ENCODE assay signal across 37 mouse cellular contexts in the genomic region with DNA sequence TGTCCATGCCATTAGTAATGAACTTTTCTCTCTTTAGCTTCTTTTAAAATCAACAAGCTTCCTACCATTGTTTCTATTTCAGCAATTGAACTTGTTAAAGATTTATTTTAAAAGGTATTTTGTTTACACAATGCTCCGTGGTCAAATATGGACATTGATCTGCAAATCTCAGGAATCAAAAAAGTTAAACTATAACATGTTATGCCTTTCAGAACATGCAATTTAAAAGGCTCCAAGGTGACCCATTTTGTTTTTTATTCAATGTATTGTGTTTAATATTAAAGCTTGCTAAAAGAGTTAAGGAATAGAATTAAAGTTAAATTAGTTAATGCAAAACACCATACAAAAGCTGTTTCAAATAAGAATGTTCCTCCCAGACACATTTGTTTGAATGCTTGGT. TPM values are rescaled to one million over a fixed set of nuclear protein-coding genes. Genes with fewer than 3 reads are reported as not detected.
"Had no signal": no experiment of that assay in that cellular context is flagged by ENCODE, and none has a peak within 500 bp of the region (broad histone marks: within the 10 kb centered on the region; RNA-seq: fewer than 3 reads in every experiment).

No protein-coding gene starts in this region.

RNA-seq across cellular contexts. Expression of a gene that starts 0.7 kb away (rescaled TPM):
- total RNA-seq: left cerebral cortex, adult 2 months; left cerebral cortex, adult 8-10 months; left cerebral cortex, postnatal 10 days; left cerebral cortex, postnatal 14 days; left cerebral cortex, postnatal 25 days; left cerebral cortex, postnatal 36 days; left cerebral cortex, postnatal 4 days; megakaryocyte progenitor cell, adult 5-6 weeks; megakaryocyte, adult 5-6 weeks; megakaryocyte-erythroid progenitor cell, adult 5-6 weeks; midbrain, postnatal 0 days; monocyte, adult 5-6 weeks had no signal
- polyA plus RNA-seq: limb, embryonic 10.5 days; limb, embryonic 11.5 days; limb, embryonic 12.5 days; limb, embryonic 13.5 days; limb, embryonic 14.5 days; limb, embryonic 15.5 days; liver, embryonic 11.5 days; liver, embryonic 12.5 days; liver, embryonic 13.5 days; lung, adult 2 months; lung, embryonic 14.5 days; lung, embryonic 15.5 days; lung, embryonic 16.5 days; lung, postnatal 0 days; macrophage; midbrain, embryonic 10.5 days; midbrain, embryonic 11.5 days; midbrain, embryonic 12.5 days; midbrain, embryonic 13.5 days; midbrain, embryonic 14.5 days; midbrain, embryonic 15.5 days; midbrain, embryonic 16.5 days; midbrain, postnatal 0 days; myocyte; neural tube, embryonic 11.5 days; neural tube, embryonic 12.5 days had no signal
